Mouse (Mus musculus): Measurements from ENCODE around the gene Ambra1. TPM values are rescaled to one million over a fixed set of nuclear protein-coding genes. Genes with fewer than 3 reads are reported as not detected.

The Ambra1 gene
- total RNA-seq, 2 experiments from 2014 or later = 28.0 to 35.6 TPM

- ATAC-seq (replicated peaks; ENCODE audit: low FRiP score, low TSS enrichment, poor library complexity, severe bottlenecking) = no peak
These were observed 124.6 kb downstream of the Ambra1 start for GRCm38 (mm10) chr2:91854575-91854974.

GRCm38 (mm10) chr2:91856958-91857357 is 127.0 kb downstream of the Ambra1 start:
- no peak for ATAC-seq (replicated peaks; ENCODE audit: low FRiP score, low TSS enrichment, poor library complexity, severe bottlenecking)

- ATAC-seq (replicated peaks; ENCODE audit: low FRiP score, low TSS enrichment, poor library complexity, severe bottlenecking) = no peak
These were observed 129.5 kb downstream of the Ambra1 start for GRCm38 (mm10) chr2:91859423-91859822.

- ATAC-seq (replicated peaks; ENCODE audit: low FRiP score, low TSS enrichment, poor library complexity, severe bottlenecking) = no peak
These were observed 140.8 kb downstream of the Ambra1 start for GRCm38 (mm10) chr2:91870754-91871153.

- no peak for ATAC-seq (replicated peaks; ENCODE audit: low FRiP score, low TSS enrichment, poor library complexity, severe bottlenecking)
These were observed 141.3 kb downstream of the Ambra1 start for GRCm38 (mm10) chr2:91871225-91871624.

GRCm38 (mm10) chr2:91872658-91873057 is 142.7 kb downstream of the Ambra1 start:
- no peak for ATAC-seq (replicated peaks; ENCODE audit: low FRiP score, low TSS enrichment, poor library complexity, severe bottlenecking)

- no peak; the same call in 1 of the 2 replicates for ATAC-seq (replicated peaks; ENCODE audit: low FRiP score, low TSS enrichment, poor library complexity, severe bottlenecking)
These were observed 146.3 kb downstream of the Ambra1 start for GRCm38 (mm10) chr2:91876000-91876805.

- no peak for ATAC-seq (replicated peaks; ENCODE audit: low FRiP score, low TSS enrichment, poor library complexity, severe bottlenecking)
These were observed 146.8 kb downstream of the Ambra1 start for GRCm38 (mm10) chr2:91876806-91877140.

- ATAC-seq (replicated peaks; ENCODE audit: low FRiP score, low TSS enrichment, poor library complexity, severe bottlenecking) = peak; percentile 78
These were observed 148.7 kb downstream of the Ambra1 start for GRCm38 (mm10) chr2:91878387-91879180.

- no peak for ATAC-seq (replicated peaks; ENCODE audit: low FRiP score, low TSS enrichment, poor library complexity, severe bottlenecking)
These were observed 154.0 kb downstream of the Ambra1 start for GRCm38 (mm10) chr2:91883961-91884360.

- ATAC-seq (replicated peaks; ENCODE audit: low FRiP score, low TSS enrichment, poor library complexity, severe bottlenecking) = no peak
These were observed 154.7 kb downstream of the Ambra1 start for GRCm38 (mm10) chr2:91884616-91885015.

GRCm38 (mm10) chr2:91894716-91895115 is 164.8 kb downstream of the Ambra1 start:
- ATAC-seq (replicated peaks; ENCODE audit: low FRiP score, low TSS enrichment, poor library complexity, severe bottlenecking) = no peak

- no peak for ATAC-seq (replicated peaks; ENCODE audit: low FRiP score, low TSS enrichment, poor library complexity, severe bottlenecking)
These were observed 165.5 kb downstream of the Ambra1 start for GRCm38 (mm10) chr2:91895401-91895800.

- peak; percentile 79 for ATAC-seq (replicated peaks; ENCODE audit: low FRiP score, low TSS enrichment, poor library complexity, severe bottlenecking)
These were observed 168.0 kb downstream of the Ambra1 start for GRCm38 (mm10) chr2:91897968-91898367.

- ATAC-seq (replicated peaks; ENCODE audit: low FRiP score, low TSS enrichment, poor library complexity, severe bottlenecking) = no peak
These were observed 169.2 kb downstream of the Ambra1 start for GRCm38 (mm10) chr2:91899141-91899540.

GRCm38 (mm10) chr2:91900431-91900830 is 170.5 kb downstream of the Ambra1 start:
- ATAC-seq (replicated peaks; ENCODE audit: low FRiP score, low TSS enrichment, poor library complexity, severe bottlenecking) = no peak

GRCm38 (mm10) chr2:91902336-91902735 is 172.4 kb downstream of the Ambra1 start:
- no peak for ATAC-seq (replicated peaks; ENCODE audit: low FRiP score, low TSS enrichment, poor library complexity, severe bottlenecking)

GRCm38 (mm10) chr2:91903171-91903925 is 173.4 kb downstream of the Ambra1 start:
- no peak for ATAC-seq (replicated peaks; ENCODE audit: low FRiP score, low TSS enrichment, poor library complexity, severe bottlenecking)

- ATAC-seq (replicated peaks; ENCODE audit: low FRiP score, low TSS enrichment, poor library complexity, severe bottlenecking) = no peak
These were observed 174.8 kb downstream of the Ambra1 start for GRCm38 (mm10) chr2:91904618-91905307.
